Mouse (Mus musculus) liver, embryonic 14.5 days (tissue): ENCODE data around the gene Cdca8.

ENCODE experiments used
- CTCF ChIP-seq: IDR thresholded peaks from 2 replicates; pipeline ENCODE4 v1.5.1; 2016; ENCODE audit warnings: antibody characterized with exemption, low read depth, control low read depth
- EP300 ChIP-seq: IDR thresholded peaks from 2 replicates; pipeline ENCODE4 v1.6.1; 2016; ENCODE audit warnings: antibody characterized with exemption, low read depth

DNA sequence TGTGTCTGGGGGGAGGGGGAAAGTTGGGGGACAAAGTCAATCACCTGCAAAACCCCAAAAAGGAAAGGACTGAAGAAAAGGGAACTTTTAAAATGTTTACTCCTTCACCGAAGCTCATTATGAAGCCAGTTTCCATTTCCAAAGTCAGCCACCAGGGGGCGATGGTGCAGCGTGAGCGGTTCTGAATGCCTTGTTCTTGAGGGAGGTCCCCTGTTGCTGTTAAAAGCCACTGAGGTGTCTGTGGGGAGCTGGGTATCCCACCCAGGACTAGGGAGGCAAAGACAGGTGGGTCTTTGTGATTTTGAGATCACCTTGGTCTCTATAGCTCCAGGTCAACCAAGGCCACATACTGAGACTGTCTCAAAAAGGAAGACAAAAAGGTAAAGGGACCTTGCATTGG, 3.9 kb upstream of the Cdca8 start:
- peak; percentile 96 for TF ChIP-seq CTCF
- no peak for TF ChIP-seq EP300
